In genomic region chr5:67260531-67261371, GRCm38 (mm10) we compare ENCODE assay signal across 8 mouse cellular contexts. TPM values are rescaled to one million over a fixed set of nuclear protein-coding genes. Genes with fewer than 3 reads are reported as not detected.
DNase-seq lines count a peak whose midpoint lies in the region; ATAC-seq lines count a peak whose summit lies in the region.

TSS of gene Tmem33 (plus strand) at chr5:67260565.

- H3K36me3 ChIP-seq in lung, embryonic 16.5 days (ENCODE audit: control insufficient read depth, insufficient read depth, low read length) = peaks cover 18% of the 10 kb centered on the region

- H3K9me3 ChIP-seq in lung, embryonic 16.5 days (ENCODE audit: control insufficient read depth, low read length) = no peaks in the 10 kb centered on the region

- H3K4me1 ChIP-seq in lung, embryonic 16.5 days (replicated peaks; ENCODE audit: control insufficient read depth, insufficient read depth, low read length) = peaks cover 9% of the 10 kb centered on the region

- under 1% methylated on average over 67 of the region's 67 CpGs for WGBS in lung, embryonic 16.5 days

- peak within 1 kb of the TSS; percentile 81 for H3K9ac ChIP-seq in lung, embryonic 16.5 days (ENCODE audit: low read length)

- peak within 1 kb of the TSS; percentile 76 for H3K4me3 ChIP-seq in lung, embryonic 16.5 days (ENCODE audit: low read length)

- peak; percentile 87 to 93 for ATAC-seq in hematopoietic stem cell, adult 5-6 weeks (replicated peaks in 1 of 2; ENCODE audit: insufficient read depth in 1 of 2, low FRiP score in 2 of 2, low TSS enrichment in 1 of 2, low read depth in 1 of 2, poor library complexity in 2 of 2, severe bottlenecking in 2 of 2)
- ATAC-seq in lung, embryonic 16.5 days (ENCODE audit: low read depth) = peak; percentile 95

- no peaks in the 10 kb centered on the region for H3K27me3 ChIP-seq in lung, embryonic 16.5 days (ENCODE audit: control insufficient read depth, insufficient read depth, low read depth, low read length)

- peak within 1 kb of the TSS; percentile 67 for H3K4me2 ChIP-seq in lung, embryonic 16.5 days (ENCODE audit: low read depth, low read length)

- DNase-seq in MEL-GATA-1-ER (ENCODE audit: extremely low read depth, low read depth) = peak; percentile 93
- peak; percentile 85 for DNase-seq in cerebellum, adult 8-10 months
- peak; percentile 95 for DNase-seq in forelimb bud, embryonic 11.5 days (ENCODE audit: low read depth, low spot score)
- peak; percentile 89 for DNase-seq in layer of hippocampus, adult 9-10 months (ENCODE audit: low spot score)
- DNase-seq in ovary, postnatal 10 days (ENCODE audit: low spot score) = peak; percentile 75
- DNase-seq in thymus, postnatal 10 days (ENCODE audit: low spot score in 2 of 2) = peak; percentile 81 to 85

- peak within 1 kb of the TSS; percentile 83 for H3K27ac ChIP-seq in lung, embryonic 16.5 days (ENCODE audit: low read length)

RNA-seq across cellular contexts. Expression of gene Tmem33, which starts in this region (rescaled TPM):
- total RNA-seq in hematopoietic stem cell, adult 5-6 weeks (2017) = 46.1 and 67.7 TPM in 2 replicates
- polyA plus RNA-seq in lung, embryonic 16.5 days (2015; fragmentation: Nextera tagmentation; extraction: Ambion mirVana) = 79.8 and 82.8 TPM in 2 replicates

Comparison
In these comparisons a context has a peak if more than half of its experiments do, and no peak if none do; other contexts are left out.
1. Peak in every context shown above with its lines: DNase-seq, ATAC-seq, H3K4me3 ChIP-seq and H3K27ac ChIP-seq.